Mouse (Mus musculus): ENCODE results near the gene Wdr18.

Gene Wdr18

GRCm38 (mm10) chr10:79946752-79947322, 13.1 kb upstream of the Wdr18 start:
- no peak for DNase-seq (ENCODE audit: low read depth)

- DNase-seq (ENCODE audit: low read depth): no peak
Measured at GRCm38 (mm10) chr10:79947502-79947901, 12.4 kb upstream of the Wdr18 start.

- DNase-seq (ENCODE audit: low read depth): no peak
Measured at GRCm38 (mm10) chr10:79949873-79950272, 10.1 kb upstream of the Wdr18 start.

GRCm38 (mm10) chr10:79950661-79951060, 9.3 kb upstream of the Wdr18 start:
- DNase-seq (ENCODE audit: low read depth): no peak

GRCm38 (mm10) chr10:79953946-79954345, 6.0 kb upstream of the Wdr18 start:
- DNase-seq (ENCODE audit: low read depth): peak; percentile 57

GRCm38 (mm10) chr10:79955691-79956090, 4.3 kb upstream of the Wdr18 start:
- no peak for DNase-seq (ENCODE audit: low read depth)

- DNase-seq (ENCODE audit: low read depth): no peak
Measured at GRCm38 (mm10) chr10:79956643-79957154, 3.3 kb upstream of the Wdr18 start.

GRCm38 (mm10) chr10:79958140-79958816, 1.7 kb upstream of the Wdr18 start:
- DNase-seq (ENCODE audit: low read depth): peak; percentile 81

GRCm38 (mm10) chr10:79959412-79959811, 540 bp upstream of the Wdr18 start:
- DNase-seq (ENCODE audit: low read depth): peak; percentile 63

- DNase-seq (ENCODE audit: low read depth): no peak
Measured at GRCm38 (mm10) chr10:79960671-79961294, 831 bp downstream of the Wdr18 start.

GRCm38 (mm10) chr10:79964727-79965126, 4.8 kb downstream of the Wdr18 start:
- DNase-seq (ENCODE audit: low read depth): no peak

GRCm38 (mm10) chr10:79965325-79965724, 5.4 kb downstream of the Wdr18 start:
- no peak for DNase-seq (ENCODE audit: low read depth)

- no peak for DNase-seq (ENCODE audit: low read depth)
Measured at GRCm38 (mm10) chr10:79966886-79967400, 7.0 kb downstream of the Wdr18 start.

- DNase-seq (ENCODE audit: low read depth): no peak
Measured at GRCm38 (mm10) chr10:79968181-79968580, 8.2 kb downstream of the Wdr18 start.

GRCm38 (mm10) chr10:79969124-79969568, 9.2 kb downstream of the Wdr18 start:
- DNase-seq (ENCODE audit: low read depth): no peak

GRCm38 (mm10) chr10:79970415-79971182, 10.6 kb downstream of the Wdr18 start, which contains the start of gene Grin3b:
TSS of gene Grin3b (plus strand) at chr10:79970715.
- no peak for DNase-seq (ENCODE audit: low read depth)

GRCm38 (mm10) chr10:79971183-79971497, 11.2 kb downstream of the Wdr18 start:
- no peak for DNase-seq (ENCODE audit: low read depth)

- no peak for DNase-seq (ENCODE audit: low read depth)
Measured at GRCm38 (mm10) chr10:79972831-79973230, 12.9 kb downstream of the Wdr18 start.

- DNase-seq (ENCODE audit: low read depth): no peak
Measured at GRCm38 (mm10) chr10:79974087-79974486, 14.1 kb downstream of the Wdr18 start.

GRCm38 (mm10) chr10:79974668-79975067, 14.7 kb downstream of the Wdr18 start:
- no peak for DNase-seq (ENCODE audit: low read depth)

GRCm38 (mm10) chr10:79976071-79976721, 16.2 kb downstream of the Wdr18 start:
- no peak for DNase-seq (ENCODE audit: low read depth)

GRCm38 (mm10) chr10:79976722-79977107, 16.8 kb downstream of the Wdr18 start:
- no peak for DNase-seq (ENCODE audit: low read depth)
